Mouse (Mus musculus): ENCODE results near the gene Ccdc61. TPM values are rescaled to one million over a fixed set of nuclear protein-coding genes. Genes with fewer than 3 reads are reported as not detected.

The Ccdc61 gene
- polyA plus RNA-seq, 1 experiment from 2014 or later: 17.4 TPM

- Histone ChIP-seq H3K9me3 (replicated peaks; ENCODE audit: control insufficient read depth, low read length) (no peaks in the 10 kb centered on the region), H3K9ac (ENCODE audit: low read length) (peak overlapping the region; percentile 37), H3K27ac (ENCODE audit: low read depth, low read length) (peak overlapping the region; percentile 95), H3K4me1 (ENCODE audit: control insufficient read depth, insufficient read depth, low read length) (peaks cover 50% of the 10 kb centered on the region), H3K4me2 (ENCODE audit: low read length) (peak overlapping the region; percentile 37), H3K4me3 (ENCODE audit: low read depth, low read length) (no peak overlapping the region), H3K36me3 (ENCODE audit: control insufficient read depth, insufficient read depth, low read length) (no peaks in the 10 kb centered on the region), H3K27me3 (replicated peaks; ENCODE audit: control insufficient read depth, insufficient read depth, low read length) (no peaks in the 10 kb centered on the region)
- ATAC-seq (no peak), DNase-seq (ENCODE audit: low spot score) (no peak)
- 66% methylated on average over 11 of the region's 11 CpGs for WGBS
Measured at GRCm38 (mm10) chr7:18923267-18923666, 13.1 kb upstream of the Ccdc61 start.

GRCm38 (mm10) chr7:18922807-18923206 is 12.6 kb upstream of the Ccdc61 start:
- Histone ChIP-seq H3K9me3 (replicated peaks; ENCODE audit: control insufficient read depth, low read length) (no peaks in the 10 kb centered on the region), H3K4me1 (ENCODE audit: control insufficient read depth, insufficient read depth, low read length) (peaks cover 46% of the 10 kb centered on the region), H3K4me3 (ENCODE audit: low read depth, low read length) (no peak overlapping the region), H3K27me3 (replicated peaks; ENCODE audit: control insufficient read depth, insufficient read depth, low read length) (no peaks in the 10 kb centered on the region), H3K9ac (ENCODE audit: low read length) (peak overlapping the region; percentile 41; the same call in 1 of the 2 replicates), H3K4me2 (ENCODE audit: low read length) (peak overlapping the region; percentile 37), H3K27ac (ENCODE audit: low read depth, low read length) (peak overlapping the region; percentile 95), H3K36me3 (ENCODE audit: control insufficient read depth, insufficient read depth, low read length) (no peaks in the 10 kb centered on the region)
- DNase-seq (ENCODE audit: low spot score) (peak; percentile 86), ATAC-seq (peak; percentile 5; the same call in 1 of the 2 replicates)
- 23% methylated on average over 5 of the region's 5 CpGs for WGBS

DNA sequence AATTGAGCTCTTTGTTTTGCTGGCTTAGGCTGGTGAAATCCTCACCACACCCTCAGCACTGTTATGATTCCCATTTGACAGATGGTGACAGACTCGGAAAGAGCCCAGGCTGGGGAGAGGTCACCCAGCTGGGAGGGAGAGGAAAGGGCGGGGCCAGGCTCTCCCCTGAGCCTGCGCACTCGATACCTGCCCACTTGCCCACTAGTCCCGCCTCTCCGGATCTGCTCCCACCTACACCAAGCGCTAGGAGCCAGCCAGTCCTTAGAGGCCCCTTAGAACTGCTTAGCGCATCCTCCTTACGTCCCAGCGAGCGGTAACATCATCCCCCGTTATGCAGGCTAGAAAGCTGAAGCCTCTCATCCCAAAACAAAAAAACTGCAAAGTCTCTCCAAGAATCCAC is 10.9 kb upstream of the Ccdc61 start:
- under 1% methylated on average over 12 of the region's 12 CpGs for WGBS
- DNase-seq (ENCODE audit: low spot score) (peak; percentile 61), ATAC-seq (peak; percentile 37; the same call in 1 of the 2 replicates)

GRCm38 (mm10) chr7:18917931-18918330 is 7.7 kb upstream of the Ccdc61 start:
- no peak overlapping the region for H3K4me2 ChIP-seq (ENCODE audit: low read length)
- no peaks in the 10 kb centered on the region for H3K9me3 ChIP-seq (replicated peaks; ENCODE audit: control insufficient read depth, low read length)
- H3K27ac ChIP-seq (ENCODE audit: low read depth, low read length): no peak overlapping the region
- no peak for ATAC-seq
- H3K9ac ChIP-seq (ENCODE audit: low read length): no peak overlapping the region
- no peak overlapping the region for H3K4me3 ChIP-seq (ENCODE audit: low read depth, low read length)
- H3K4me1 ChIP-seq (ENCODE audit: control insufficient read depth, insufficient read depth, low read length): peaks cover 15% of the 10 kb centered on the region
- H3K36me3 ChIP-seq (ENCODE audit: control insufficient read depth, insufficient read depth, low read length): no peaks in the 10 kb centered on the region
- DNase-seq (ENCODE audit: low spot score): peak; percentile 3
- H3K27me3 ChIP-seq (replicated peaks; ENCODE audit: control insufficient read depth, insufficient read depth, low read length): no peaks in the 10 kb centered on the region
- WGBS: 44% methylated on average over 3 of the region's 3 CpGs

More for the DNA sequence above, 10.9 kb upstream of the Ccdc61 start:
- no peaks in the 10 kb centered on the region for H3K27me3 ChIP-seq (replicated peaks; ENCODE audit: control insufficient read depth, insufficient read depth, low read length)
- H3K9ac ChIP-seq (ENCODE audit: low read length): peak overlapping the region; percentile 29; the same call in 1 of the 2 replicates
- peak overlapping the region; percentile 55; the same call in 1 of the 2 replicates for H3K27ac ChIP-seq (ENCODE audit: low read depth, low read length)
- H3K4me3 ChIP-seq (ENCODE audit: low read depth, low read length): no peak overlapping the region
- no peaks in the 10 kb centered on the region for H3K36me3 ChIP-seq (ENCODE audit: control insufficient read depth, insufficient read depth, low read length)
- H3K4me2 ChIP-seq (ENCODE audit: low read length): peak overlapping the region; percentile 31
- H3K9me3 ChIP-seq (replicated peaks; ENCODE audit: control insufficient read depth, low read length): no peaks in the 10 kb centered on the region
- H3K4me1 ChIP-seq (ENCODE audit: control insufficient read depth, insufficient read depth, low read length): peaks cover 35% of the 10 kb centered on the region

GRCm38 (mm10) chr7:18916254-18916653 is 6.0 kb upstream of the Ccdc61 start:
- DNase-seq (ENCODE audit: low spot score) (no peak), ATAC-seq (no peak)
- H3K27ac ChIP-seq (ENCODE audit: low read depth, low read length): no peak overlapping the region
- H3K36me3 ChIP-seq (ENCODE audit: control insufficient read depth, insufficient read depth, low read length): no peaks in the 10 kb centered on the region
- H3K4me2 ChIP-seq (ENCODE audit: low read length): no peak overlapping the region
- no peak overlapping the region for H3K4me3 ChIP-seq (ENCODE audit: low read depth, low read length)
- WGBS: 65% methylated on average over 4 of the region's 4 CpGs
- no peak overlapping the region for H3K9ac ChIP-seq (ENCODE audit: low read length)
- no peaks in the 10 kb centered on the region for H3K27me3 ChIP-seq (replicated peaks; ENCODE audit: control insufficient read depth, insufficient read depth, low read length)
- peaks cover 5% of the 10 kb centered on the region; the same call in 1 of the 2 replicates for H3K4me1 ChIP-seq (ENCODE audit: control insufficient read depth, insufficient read depth, low read length)
- H3K9me3 ChIP-seq (replicated peaks; ENCODE audit: control insufficient read depth, low read length): no peaks in the 10 kb centered on the region

GRCm38 (mm10) chr7:18909797-18910196 is 418 bp downstream of the Ccdc61 start:
- Histone ChIP-seq H3K4me2 (ENCODE audit: low read length) (peak overlapping the region; percentile 71), H3K27me3 (replicated peaks; ENCODE audit: control insufficient read depth, insufficient read depth, low read length) (no peaks in the 10 kb centered on the region), H3K9me3 (replicated peaks; ENCODE audit: control insufficient read depth, low read length) (no peaks in the 10 kb centered on the region), H3K36me3 (ENCODE audit: control insufficient read depth, insufficient read depth, low read length) (no peaks in the 10 kb centered on the region), H3K9ac (ENCODE audit: low read length) (peak overlapping the region; percentile 65), H3K27ac (ENCODE audit: low read depth, low read length) (no peak overlapping the region), H3K4me3 (ENCODE audit: low read depth, low read length) (peak overlapping the region; percentile 74), H3K4me1 (ENCODE audit: control insufficient read depth, insufficient read depth, low read length) (peaks cover 7% of the 10 kb centered on the region)
- ATAC-seq (peak; percentile 10), DNase-seq (ENCODE audit: low spot score) (no peak)
- 6% methylated on average over 17 of the region's 17 CpGs for whole genome bisulfite sequencing

DNA sequence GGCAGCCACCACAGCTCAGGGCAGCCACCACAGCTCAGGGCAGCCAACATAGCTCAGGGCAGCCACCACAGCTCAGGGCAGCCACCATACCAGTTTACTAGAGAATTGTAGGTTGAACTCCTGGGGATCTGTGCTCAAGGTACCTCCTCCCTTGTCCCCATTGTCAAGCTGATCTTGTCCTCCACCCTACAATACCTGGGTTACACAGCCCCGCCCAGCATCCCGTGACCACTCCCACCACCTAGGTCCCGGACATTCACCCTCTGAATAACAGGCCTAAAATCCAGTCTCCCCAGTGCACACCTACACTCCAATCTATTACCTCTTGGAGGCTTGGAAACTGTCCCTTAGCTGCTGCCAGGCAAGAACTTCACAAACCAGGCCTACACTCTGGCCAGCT is 5.2 kb downstream of the Ccdc61 start:
- H3K36me3 ChIP-seq (ENCODE audit: control insufficient read depth, insufficient read depth, low read length): peaks cover 9% of the 10 kb centered on the region; the same call in 1 of the 2 replicates
- no peaks in the 10 kb centered on the region for H3K9me3 ChIP-seq (replicated peaks; ENCODE audit: control insufficient read depth, low read length)
- no peak overlapping the region for H3K4me3 ChIP-seq (ENCODE audit: low read depth, low read length)
- H3K9ac ChIP-seq (ENCODE audit: low read length): no peak overlapping the region
- no peak overlapping the region for H3K27ac ChIP-seq (ENCODE audit: low read depth, low read length)
- DNase-seq (ENCODE audit: low spot score) (no peak), ATAC-seq (no peak)
- 68% methylated on average over 3 of the region's 3 CpGs for WGBS
- H3K4me2 ChIP-seq (ENCODE audit: low read length): no peak overlapping the region
- H3K4me1 ChIP-seq (ENCODE audit: control insufficient read depth, insufficient read depth, low read length): peaks cover 3% of the 10 kb centered on the region; the same call in 1 of the 2 replicates
- H3K27me3 ChIP-seq (replicated peaks; ENCODE audit: control insufficient read depth, insufficient read depth, low read length): no peaks in the 10 kb centered on the region

GRCm38 (mm10) chr7:18902486-18902885 is 7.7 kb downstream of the Ccdc61 start:
- Histone ChIP-seq H3K36me3 (ENCODE audit: control insufficient read depth, insufficient read depth, low read length) (peaks cover 22% of the 10 kb centered on the region; the same call in 1 of the 2 replicates), H3K4me1 (ENCODE audit: control insufficient read depth, insufficient read depth, low read length) (no peaks in the 10 kb centered on the region), H3K9ac (ENCODE audit: low read length) (no peak overlapping the region), H3K27me3 (replicated peaks; ENCODE audit: control insufficient read depth, insufficient read depth, low read length) (no peaks in the 10 kb centered on the region), H3K4me2 (ENCODE audit: low read length) (no peak overlapping the region), H3K27ac (ENCODE audit: low read depth, low read length) (no peak overlapping the region), H3K4me3 (ENCODE audit: low read depth, low read length) (no peak overlapping the region), H3K9me3 (replicated peaks; ENCODE audit: control insufficient read depth, low read length) (no peaks in the 10 kb centered on the region)
- 68% methylated on average over 3 of the region's 3 CpGs for WGBS
- no peak for ATAC-seq
- DNase-seq (ENCODE audit: low spot score): no peak

GRCm38 (mm10) chr7:18900513-18900912 is 9.7 kb downstream of the Ccdc61 start:
- Histone ChIP-seq H3K4me2 (ENCODE audit: low read length) (no peak overlapping the region), H3K27me3 (replicated peaks; ENCODE audit: control insufficient read depth, insufficient read depth, low read length) (no peaks in the 10 kb centered on the region), H3K27ac (ENCODE audit: low read depth, low read length) (no peak overlapping the region), H3K36me3 (ENCODE audit: control insufficient read depth, insufficient read depth, low read length) (peaks cover 25% of the 10 kb centered on the region; the same call in 1 of the 2 replicates), H3K4me3 (ENCODE audit: low read depth, low read length) (no peak overlapping the region), H3K9me3 (replicated peaks; ENCODE audit: control insufficient read depth, low read length) (no peaks in the 10 kb centered on the region), H3K9ac (ENCODE audit: low read length) (no peak overlapping the region), H3K4me1 (ENCODE audit: control insufficient read depth, insufficient read depth, low read length) (no peaks in the 10 kb centered on the region)
- ATAC-seq (no peak), DNase-seq (ENCODE audit: low spot score) (no peak)
- WGBS: 92% methylated on average over 2 of the region's 2 CpGs

Data from forebrain, embryonic 14.5 days (tissue).